Mouse (Mus musculus) heart, adult 18-20 months (tissue): ENCODE measurements around the gene Cdc37. TPM values are rescaled to one million over a fixed set of nuclear protein-coding genes. Genes with fewer than 3 reads are reported as not detected.
A peak's percentile ranks its signal among the peaks of the same experiment; 100 is the strongest.

Source experiments
- DNase-seq, 2 experiments: peaks; one replicate each; pipeline ENCODE4 v3.0.0; 2021 to 2022; ENCODE audit warnings: mixed read lengths in 1 of 2
- total RNA-seq, 2 experiments: library from RNA; stranded (reverse); gene quantifications; 2 replicates each; pipeline ENCODE4 v1.2.3; 2021

The Cdc37 gene
- total RNA-seq, 2 experiments from 2014 or later: 160 to 168 TPM

GRCm38 (mm10) chr9:21167140-21168097 lies 17.6 kb upstream of the Cdc37 start:
- DNase-seq: peak in 1 of 2 experiments; percentile 56

GRCm38 (mm10) chr9:21166516-21166915 lies 16.7 kb upstream of the Cdc37 start:
- DNase-seq: no peak

DNA sequence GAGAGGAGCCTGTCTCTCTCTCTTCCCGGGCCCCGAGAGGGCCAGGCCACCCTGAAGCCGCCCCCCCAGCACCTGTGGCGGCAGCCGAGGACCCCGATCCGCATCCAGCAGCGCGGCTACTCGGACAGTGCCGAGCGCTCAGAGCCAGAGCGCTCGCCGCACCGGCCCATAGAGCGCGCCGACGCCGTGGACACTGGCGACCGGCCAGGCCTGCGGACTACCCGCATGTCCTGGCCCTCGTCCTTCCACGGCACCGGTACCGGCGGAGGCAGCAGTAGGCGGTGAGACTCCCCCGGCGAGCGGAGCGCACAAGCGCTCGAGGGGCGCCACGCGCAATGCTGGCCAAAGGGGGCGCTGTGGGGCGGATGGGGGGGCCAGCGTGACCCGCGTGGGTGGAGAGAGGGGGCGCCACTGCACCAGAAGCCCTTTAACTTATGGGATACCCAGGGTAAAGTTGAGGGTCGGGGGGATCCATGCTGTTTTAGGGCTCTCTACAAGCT lies 16.2 kb upstream of the Cdc37 start:
- peak; percentile 37 to 65 for DNase-seq

DNA sequence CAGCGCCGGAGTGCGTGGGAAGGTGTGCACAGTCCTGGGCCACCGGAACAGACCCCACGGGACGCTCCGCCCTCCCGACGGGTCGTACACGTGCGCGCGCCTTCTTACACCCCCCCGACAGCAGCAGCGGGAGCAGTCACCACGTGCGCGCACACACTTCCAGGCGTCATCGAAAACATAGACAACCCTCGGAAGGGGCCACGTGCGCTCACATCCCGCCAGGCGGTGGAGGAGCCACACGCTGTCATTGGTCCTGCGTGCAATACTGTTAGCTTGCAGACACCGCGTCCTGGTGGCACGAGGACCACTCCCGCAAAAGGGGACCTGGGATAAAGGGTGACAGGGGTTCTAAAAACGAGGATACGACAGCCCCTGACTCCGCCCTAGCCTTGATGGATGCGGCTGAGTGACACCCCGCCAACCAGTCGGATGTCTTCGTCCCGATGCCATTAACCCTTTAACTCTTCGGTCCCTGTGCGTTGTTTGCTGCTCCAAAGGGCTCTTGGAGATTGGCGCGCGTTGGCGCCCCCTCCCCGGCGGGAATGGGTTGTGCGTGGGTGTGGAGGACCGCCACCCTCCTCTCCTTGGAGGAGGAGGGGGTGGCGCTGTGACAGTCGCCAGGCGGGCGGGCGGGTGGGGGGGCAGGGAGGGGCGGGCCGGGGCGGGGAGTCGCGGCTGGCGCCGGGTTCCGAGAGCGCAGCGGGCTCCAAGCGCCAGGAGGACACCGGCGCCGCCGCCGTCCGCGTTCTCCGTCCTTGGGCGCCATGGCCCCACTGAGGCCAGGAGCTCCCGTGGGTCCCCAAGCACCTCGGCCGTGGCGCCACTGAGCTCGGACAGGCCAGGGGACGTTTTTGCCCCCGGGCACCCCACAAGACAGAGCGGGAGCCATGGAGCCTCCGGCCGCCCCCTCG lies 15.5 kb upstream of the Cdc37 start, which contains the start of gene Pde4a:
TSS of gene Pde4a (plus strand) at position 674 of the 911 bp plus-strand sequence.
- peak; percentile 52 to 54 for DNase-seq

- DNase-seq: no peak
These were observed 14.3 kb upstream of the Cdc37 start for GRCm38 (mm10) chr9:21164072-21164471.

GRCm38 (mm10) chr9:21163086-21164050 lies 13.6 kb upstream of the Cdc37 start:
- no peak for DNase-seq

- peak; percentile 87 to 93 for DNase-seq
These were observed 11.6 kb upstream of the Cdc37 start for GRCm38 (mm10) chr9:21161209-21161909.

DNA sequence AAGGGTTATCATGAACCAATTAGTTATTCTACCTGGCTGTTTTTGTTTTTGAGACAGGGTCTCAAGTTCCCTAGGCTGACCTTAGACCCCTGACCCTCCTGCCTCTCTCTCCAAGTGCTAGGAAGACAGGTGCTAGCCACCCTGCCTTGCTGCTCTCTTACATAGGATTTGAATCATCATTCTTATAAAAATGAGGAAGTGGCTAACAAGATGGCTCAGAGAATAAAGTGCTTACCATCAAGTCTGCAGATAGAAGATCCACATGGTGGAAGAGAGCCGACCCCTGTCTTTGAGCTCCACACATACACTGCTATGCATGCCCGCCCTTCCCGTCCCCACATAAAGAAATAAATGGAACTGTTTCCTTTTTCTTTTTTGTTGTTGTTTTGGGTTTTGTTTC lies 5.0 kb upstream of the Cdc37 start:
- no peak for DNase-seq

DNA sequence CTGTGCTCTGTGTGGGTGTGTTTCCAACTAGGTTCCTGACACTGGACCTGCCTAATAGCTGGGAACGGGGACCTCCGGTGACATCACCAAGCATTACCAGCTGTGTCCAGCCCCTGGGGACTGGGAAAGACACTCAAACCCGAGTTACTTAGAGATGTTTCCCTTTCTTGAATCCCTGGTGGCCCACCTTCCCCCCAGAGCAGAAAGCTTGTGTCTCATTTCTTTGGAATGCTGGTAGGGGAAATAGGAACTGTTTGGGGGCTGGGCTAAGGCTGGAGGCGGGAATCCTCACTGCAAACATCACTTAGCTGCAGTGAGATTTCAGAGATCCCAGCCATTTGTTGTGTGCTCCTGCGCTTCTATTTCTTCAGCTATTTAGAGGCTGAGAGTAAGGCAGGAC lies 4.1 kb upstream of the Cdc37 start:
- DNase-seq: peak in 1 of 2 experiments; percentile 38

GRCm38 (mm10) chr9:21153331-21153730 lies 3.5 kb upstream of the Cdc37 start:
- DNase-seq: no peak

DNA sequence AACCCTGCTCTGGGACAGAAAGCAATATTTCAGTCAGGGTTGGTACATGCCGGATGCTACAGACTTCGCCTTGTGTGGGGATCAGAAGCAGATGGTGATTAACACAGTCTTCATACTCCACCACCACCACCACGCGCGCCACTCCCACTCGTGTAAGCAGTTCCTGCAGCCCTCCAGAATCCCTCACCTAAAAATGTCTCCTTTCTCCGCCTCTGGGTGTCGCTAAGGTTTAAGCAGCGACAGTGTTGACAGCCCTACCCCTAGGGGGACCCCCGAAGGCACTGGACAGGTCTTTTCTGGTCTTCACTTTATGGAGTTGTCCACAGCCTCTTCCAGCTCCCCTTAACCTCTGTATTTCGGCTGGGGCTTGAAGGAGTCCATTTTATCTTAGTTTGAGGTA lies 2.9 kb upstream of the Cdc37 start:
- peak in 1 of 2 experiments; percentile 69 for DNase-seq

DNA sequence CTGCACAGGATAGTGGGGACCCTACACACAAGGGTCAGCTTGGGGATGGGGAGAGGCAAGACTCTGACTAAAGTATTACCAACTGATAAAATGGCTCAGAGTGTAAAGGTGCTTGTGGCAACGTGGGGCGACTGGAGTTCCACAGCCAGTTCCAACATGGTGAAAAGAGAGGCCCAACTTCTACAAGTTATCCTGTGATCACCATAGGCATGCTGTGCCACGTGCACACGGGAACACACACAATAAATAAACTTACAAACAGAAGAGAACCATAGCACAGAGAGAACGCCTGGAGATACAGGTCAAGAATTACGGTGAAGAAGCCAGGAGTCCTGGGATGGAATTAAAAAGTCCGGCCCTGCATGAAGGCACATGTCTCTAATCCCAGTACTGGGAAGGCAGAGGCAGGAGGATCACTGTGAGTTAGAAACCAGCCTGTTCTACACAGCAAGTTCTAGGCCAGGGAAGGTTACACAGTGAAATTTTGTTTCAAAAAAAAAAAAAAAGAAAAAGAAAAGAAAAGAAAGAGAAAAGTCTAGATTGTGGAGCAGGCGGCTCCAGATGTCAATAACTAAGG lies 617 bp downstream of the Cdc37 start:
- DNase-seq: no peak

- no peak for DNase-seq
These were observed 1.4 kb downstream of the Cdc37 start for GRCm38 (mm10) chr9:21148427-21148826.

DNA sequence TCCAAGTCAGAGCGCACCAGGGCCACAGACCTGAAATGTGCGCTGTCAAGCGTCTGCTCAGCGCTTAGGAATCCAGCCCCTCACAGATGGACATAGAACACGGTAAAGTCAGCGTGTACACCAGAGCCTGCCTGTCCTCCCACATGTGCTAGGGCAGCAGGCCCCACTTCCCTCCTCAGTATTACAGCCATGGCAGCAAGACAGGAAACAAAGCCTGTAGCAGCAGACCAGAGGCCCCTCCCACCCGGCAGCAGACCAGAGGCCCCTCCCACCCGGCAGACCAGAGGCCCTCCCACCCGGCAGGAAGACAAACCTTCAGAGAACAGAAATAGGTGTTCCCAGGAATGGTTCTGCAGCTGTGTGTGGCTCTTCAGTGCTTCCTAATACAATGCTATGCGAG lies 3.1 kb downstream of the Cdc37 start:
- DNase-seq: peak in 1 of 2 experiments; percentile 55

DNA sequence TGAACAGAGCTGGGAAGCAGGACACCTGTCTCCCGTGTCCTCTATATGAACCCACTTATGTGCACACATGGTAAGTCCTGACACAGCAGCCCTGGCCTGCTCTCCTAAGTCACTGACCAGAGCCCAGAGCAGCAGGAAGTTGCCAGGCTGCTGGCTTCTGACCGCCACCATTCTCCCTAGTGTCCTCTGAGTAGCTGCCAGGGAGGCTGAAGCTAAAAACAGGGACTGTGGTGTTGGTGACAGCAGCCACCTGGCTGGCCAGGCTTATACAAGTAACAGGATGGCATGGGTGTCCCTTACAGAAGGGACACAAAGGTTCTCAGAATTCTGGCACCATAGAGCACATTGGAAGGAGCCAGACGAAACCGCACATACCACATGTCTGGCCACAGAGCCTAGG lies 4.4 kb downstream of the Cdc37 start:
- peak; percentile 57 to 79 for DNase-seq

- DNase-seq: no peak
These were observed 5.4 kb downstream of the Cdc37 start for GRCm38 (mm10) chr9:21144361-21144760.

DNA sequence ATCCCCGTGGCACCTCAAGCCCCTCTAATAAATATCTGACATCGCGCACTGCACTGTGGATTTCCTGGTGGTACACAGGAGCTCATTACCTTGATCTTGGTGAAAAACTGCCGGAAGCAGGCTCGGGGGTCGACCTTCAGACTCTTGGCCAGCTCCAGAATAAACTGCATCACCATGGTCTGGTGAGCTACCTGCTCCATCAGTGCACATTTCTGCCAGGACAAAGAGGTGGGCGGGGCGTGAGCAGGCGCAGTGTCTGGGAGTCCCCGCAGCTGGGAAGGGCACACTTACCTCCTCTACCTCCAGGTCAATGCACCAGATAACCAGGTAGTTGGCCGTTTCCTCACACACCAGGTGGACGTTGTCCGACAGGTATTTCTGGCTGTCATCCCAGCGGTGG lies 7.9 kb downstream of the Cdc37 start:
- DNase-seq: no peak

- no peak for DNase-seq
These were observed 11.4 kb downstream of the Cdc37 start for GRCm38 (mm10) chr9:21138386-21138785.

DNA sequence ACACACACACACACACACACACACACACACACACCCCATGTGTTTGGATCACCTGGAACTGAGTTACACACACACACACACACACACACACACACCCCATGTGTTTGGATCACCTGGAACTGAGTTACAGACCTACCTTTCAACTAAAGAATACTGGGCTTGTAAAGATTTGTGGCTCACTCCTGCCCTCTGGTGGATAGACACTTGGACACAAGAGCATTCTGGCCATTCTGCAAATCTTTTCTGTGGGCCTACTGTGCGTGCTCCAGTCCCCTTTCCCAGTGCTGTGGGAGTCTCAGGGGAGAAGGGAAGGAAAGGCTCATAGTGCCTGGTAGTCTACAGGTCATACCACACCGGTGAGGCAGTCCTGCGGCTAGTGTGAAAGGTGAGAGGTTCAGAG lies 12.6 kb downstream of the Cdc37 start:
- peak; percentile 58 to 86 for DNase-seq

DNA sequence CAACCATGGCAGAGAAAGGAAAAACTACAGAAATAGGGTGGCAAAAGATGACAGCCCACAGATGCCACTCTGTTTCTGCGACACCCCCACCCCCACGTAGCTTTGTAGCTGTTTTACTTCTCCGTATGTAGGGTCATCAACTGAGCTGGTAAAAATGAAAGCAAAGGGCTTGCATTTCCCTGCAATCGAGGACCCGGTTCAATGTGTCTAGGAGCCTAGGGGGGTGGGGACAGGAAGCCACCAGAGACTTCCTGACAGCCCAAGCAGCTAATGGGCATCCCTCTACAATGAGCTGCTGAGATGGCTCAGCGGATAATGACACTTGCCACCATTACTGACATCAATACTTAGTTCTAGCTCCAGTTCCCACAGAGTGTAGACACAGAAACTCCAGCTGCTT lies 13.4 kb downstream of the Cdc37 start:
- DNase-seq: peak in 1 of 2 experiments; percentile 42
